Mouse (Mus musculus) heart, embryonic 14.5 days (tissue): ENCODE data around the gene Mkln1. TPM values are rescaled to one million over a fixed set of nuclear protein-coding genes. Genes with fewer than 3 reads are reported as not detected.

ENCODE experiments used
- ATAC-seq: fragments of 200-750 bp; cut with Nextera tagmentation; 2 replicates; pipeline ENCODE4 v1.8.0; 2017; ENCODE audit warnings: low read depth, moderate TSS enrichment; ENCODE audit not compliant: insufficient number of reproducible peaks, insufficient read depth, low FRiP score
- H3K27ac ChIP-seq, 2 experiments: fragments of 200-500 bp in 1 of 2; fragments of 300-500 bp in 1 of 2; sonication (generic) in 1 of 2; replicated peaks in 1 of 2; 2 replicates each; pipeline ENCODE4 v1.5.1; 2012 to 2014; ENCODE audit warnings: low read depth in 2 of 2, low read length in 2 of 2, control low read depth in 1 of 2, mild to moderate bottlenecking in 1 of 2, mixed read lengths in 1 of 2; ENCODE audit not compliant: control insufficient read depth in 1 of 2, insufficient read depth in 1 of 2
- H3K27me3 ChIP-seq: fragments of 300-500 bp; sonication (generic); 2 replicates; pipeline ENCODE4 v1.6.1; 2014; ENCODE audit warnings: mild to moderate bottlenecking, low read length, control low read depth; ENCODE audit not compliant: control insufficient read depth, insufficient read depth
- H3K36me3 ChIP-seq: fragments of 300-500 bp; sonication (generic); 2 replicates; pipeline ENCODE4 v1.6.1; 2014; ENCODE audit warnings: mild to moderate bottlenecking, control low read depth, low read length, mixed read lengths; ENCODE audit not compliant: control insufficient read depth, insufficient read depth
- H3K4me1 ChIP-seq, 2 experiments: fragments of 200-500 bp in 1 of 2; fragments of 300-500 bp in 1 of 2; sonication (generic) in 1 of 2; 2 replicates each; pipeline ENCODE4 v1.6.1; 2012 to 2014; ENCODE audit warnings: low read length in 2 of 2, control low read depth in 1 of 2, mixed read lengths in 1 of 2; ENCODE audit not compliant: control insufficient read depth in 2 of 2, insufficient read depth in 2 of 2
- H3K4me2 ChIP-seq: fragments of 300-500 bp; sonication (generic); 2 replicates; pipeline ENCODE4 v1.6.1; 2014; ENCODE audit warnings: mild to moderate bottlenecking, low read length
- H3K4me3 ChIP-seq, 2 experiments: fragments of 200-500 bp in 1 of 2; fragments of 300-500 bp in 1 of 2; sonication (generic) in 1 of 2; 2 replicates each; pipeline ENCODE4 v1.5.1; 2012 to 2014; ENCODE audit warnings: low read length in 2 of 2, mild to moderate bottlenecking in 2 of 2, control low read depth in 1 of 2, low read depth in 1 of 2, moderate library complexity in 1 of 2; ENCODE audit not compliant: control insufficient read depth in 1 of 2, insufficient read depth in 1 of 2
- H3K9ac ChIP-seq: fragments of 300-500 bp; sonication (generic); 2 replicates; pipeline ENCODE4 v1.6.1; 2014; ENCODE audit warnings: mild to moderate bottlenecking, low read length
- H3K9me3 ChIP-seq: fragments of 300-500 bp; sonication (generic); 2 replicates; pipeline ENCODE4 v1.6.1; 2016; ENCODE audit warnings: low read length, control low read depth; ENCODE audit not compliant: control insufficient read depth
- WGBS: fragments of 180-500 bp; shearing (Covaris S2); extraction: QIAGEN DNeasy Blood & Tissue Kit; methylation state at CpG from one replicate; pipeline ENCODE4 v1.1.7; 2014; 5-methylcytosine and 5-hydroxymethylcytosine counted together
- polyA plus RNA-seq: library from polyadenylated mRNA; unstranded; fragments of >200 nt; fragmentation: Nextera tagmentation; extraction: Ambion mirVana; gene quantifications from 2 replicates; pipeline ENCODE4 v1.2.1, GENCODE M21; 2014

Gene Mkln1
- polyA plus RNA-seq, 1 experiment from 2014 or later = 201 TPM

GRCm38 (mm10) chr6:31489950-31490349 lies 91.4 kb downstream of the Mkln1 start:
- no peak for ATAC-seq
- H3K27ac ChIP-seq = no peak overlapping the region
- WGBS = 96% methylated on average over 7 of the region's 7 CpGs

GRCm38 (mm10) chr6:31495122-31495731 lies 96.7 kb downstream of the Mkln1 start:
- Histone ChIP-seq H3K27me3 (no peaks in the 10 kb centered on the region), H3K36me3 (peaks cover 70% of the 10 kb centered on the region), H3K9ac (no peak overlapping the region), H3K9me3 (no peaks in the 10 kb centered on the region), H3K4me1 (no peaks in the 10 kb centered on the region), H3K4me3 (no peak overlapping the region), H3K27ac (no peak overlapping the region), H3K4me2 (no peak overlapping the region)
- no peak for ATAC-seq
- WGBS = 89% methylated on average over 2 of the region's 2 CpGs

More at GRCm38 (mm10) chr6:31489950-31490349, 91.4 kb downstream of the Mkln1 start:
- Histone ChIP-seq H3K4me1 (no peaks in the 10 kb centered on the region), H3K27me3 (no peaks in the 10 kb centered on the region), H3K4me3 (no peak overlapping the region), H3K9me3 (no peaks in the 10 kb centered on the region), H3K9ac (no peak overlapping the region), H3K4me2 (no peak overlapping the region), H3K36me3 (peaks cover 56% of the 10 kb centered on the region)

- Histone ChIP-seq H3K4me3 (no peak overlapping the region), H3K27ac (no peak overlapping the region), H3K27me3 (no peaks in the 10 kb centered on the region), H3K9ac (no peak overlapping the region), H3K9me3 (no peaks in the 10 kb centered on the region), H3K4me2 (no peak overlapping the region), H3K4me1 (no peaks in the 10 kb centered on the region), H3K36me3 (peaks cover 67% of the 10 kb centered on the region)
- no peak for ATAC-seq
- WGBS = 79% methylated on average over 2 of the region's 2 CpGs
These were observed 97.7 kb downstream of the Mkln1 start for GRCm38 (mm10) chr6:31496227-31496626.

GRCm38 (mm10) chr6:31499836-31500235 lies 101.3 kb downstream of the Mkln1 start:
- ATAC-seq = no peak
- no peaks in the 10 kb centered on the region for H3K9me3 ChIP-seq
- 92% methylated on average over 10 of the region's 10 CpGs for WGBS

GRCm38 (mm10) chr6:31500260-31500659 lies 101.7 kb downstream of the Mkln1 start:
- Histone ChIP-seq H3K36me3 (peaks cover 77% of the 10 kb centered on the region), H3K4me3 (no peak overlapping the region), H3K4me2 (no peak overlapping the region), H3K9ac (no peak overlapping the region), H3K4me1 (no peaks in the 10 kb centered on the region), H3K27ac (no peak overlapping the region), H3K9me3 (no peaks in the 10 kb centered on the region), H3K27me3 (no peaks in the 10 kb centered on the region)
- 95% methylated on average over 2 of the region's 2 CpGs for WGBS
- ATAC-seq = no peak

More at GRCm38 (mm10) chr6:31499836-31500235, 101.3 kb downstream of the Mkln1 start:
- H3K36me3 ChIP-seq = peaks cover 77% of the 10 kb centered on the region
- no peaks in the 10 kb centered on the region for H3K4me1 ChIP-seq
- H3K4me3 ChIP-seq = no peak overlapping the region
- H3K27me3 ChIP-seq = no peaks in the 10 kb centered on the region
- H3K9ac ChIP-seq = no peak overlapping the region
- no peak overlapping the region for H3K27ac ChIP-seq
- H3K4me2 ChIP-seq = no peak overlapping the region

- Histone ChIP-seq H3K9me3 (no peaks in the 10 kb centered on the region), H3K27ac (no peak overlapping the region), H3K36me3 (peaks cover 77% of the 10 kb centered on the region), H3K9ac (no peak overlapping the region), H3K4me3 (no peak overlapping the region), H3K4me2 (no peak overlapping the region), H3K27me3 (no peaks in the 10 kb centered on the region), H3K4me1 (no peaks in the 10 kb centered on the region)
- no peak for ATAC-seq
These were observed 102.2 kb downstream of the Mkln1 start for GRCm38 (mm10) chr6:31500691-31501090.

GRCm38 (mm10) chr6:31502614-31503013 lies 104.1 kb downstream of the Mkln1 start:
- H3K27me3 ChIP-seq = no peaks in the 10 kb centered on the region
- 92% methylated on average over 2 of the region's 2 CpGs for WGBS
- peaks cover 70% of the 10 kb centered on the region for H3K36me3 ChIP-seq
- H3K4me3 ChIP-seq = no peak overlapping the region
- no peak overlapping the region for H3K4me2 ChIP-seq
- H3K9ac ChIP-seq = no peak overlapping the region
- no peak overlapping the region for H3K27ac ChIP-seq
- H3K9me3 ChIP-seq = no peaks in the 10 kb centered on the region
- no peaks in the 10 kb centered on the region for H3K4me1 ChIP-seq
- ATAC-seq = no peak

- Histone ChIP-seq H3K9me3 (no peaks in the 10 kb centered on the region), H3K9ac (no peak overlapping the region), H3K4me2 (no peak overlapping the region), H3K27me3 (no peaks in the 10 kb centered on the region), H3K4me3 (no peak overlapping the region), H3K4me1 (peaks cover 8 to 16% of the 10 kb centered on the region in 2 experiments), H3K27ac (no peak overlapping the region), H3K36me3 (peaks cover 39% of the 10 kb centered on the region)
- WGBS = 52% methylated on average over 6 of the region's 6 CpGs
- no peak for ATAC-seq
These were observed 115.2 kb downstream of the Mkln1 start for GRCm38 (mm10) chr6:31513726-31514125.
